Mouse (Mus musculus): ENCODE data around the gene Rnf220. TPM values are rescaled to one million over a fixed set of nuclear protein-coding genes. Genes with fewer than 3 reads are reported as not detected.

The Rnf220 gene
- total and polyA plus RNA-seq, 2 experiments from 2014 or later, result 122 to 192 TPM

- Histone ChIP-seq H3K27ac (ENCODE audit: low read depth, low read length) (no peak overlapping the region), H3K4me1 (ENCODE audit: insufficient read depth, low read length) (no peaks in the 10 kb centered on the region), H3K36me3 (ENCODE audit: insufficient read depth, low read length) (no peaks in the 10 kb centered on the region), H3K4me2 (ENCODE audit: low read depth, low read length, poor library complexity, severe bottlenecking) (no peak overlapping the region), H3K4me3 (ENCODE audit: low read depth, low read length) (no peak overlapping the region), H3K27me3 (ENCODE audit: insufficient read depth, low read length) (no peaks in the 10 kb centered on the region), H3K9me3 (ENCODE audit: low read length) (no peaks in the 10 kb centered on the region), H3K9ac (replicated peaks; ENCODE audit: low read length, poor library complexity, severe bottlenecking) (no peak overlapping the region)
- DNase-seq (ENCODE audit: low spot score) (no peak), ATAC-seq (ENCODE audit: low FRiP score) (no peak)
- no peak for TF ChIP-seq CTCF (IDR thresholded peaks at IDR 0.05)
- WGBS, result 66% methylated on average over 12 of the region's 12 CpGs
These were observed 243.4 kb downstream of the Rnf220 start for GRCm38 (mm10) chr4:117253218-117254016.

GRCm38 (mm10) chr4:117252755-117253154 is 244.1 kb downstream of the Rnf220 start:
- Histone ChIP-seq H3K9me3 (ENCODE audit: low read length) (no peaks in the 10 kb centered on the region), H3K27me3 (ENCODE audit: insufficient read depth, low read length) (no peaks in the 10 kb centered on the region), H3K27ac (ENCODE audit: low read depth, low read length) (no peak overlapping the region; the same call in 1 of the 2 replicates), H3K36me3 (ENCODE audit: insufficient read depth, low read length) (no peaks in the 10 kb centered on the region), H3K4me2 (ENCODE audit: low read depth, low read length, poor library complexity, severe bottlenecking) (peak overlapping the region; percentile 81), H3K4me1 (ENCODE audit: insufficient read depth, low read length) (no peaks in the 10 kb centered on the region), H3K4me3 (ENCODE audit: low read depth, low read length) (peak overlapping the region; percentile 65; the same call in 1 of the 2 replicates), H3K9ac (replicated peaks; ENCODE audit: low read length, poor library complexity, severe bottlenecking) (no peak overlapping the region)
- DNase-seq (ENCODE audit: low spot score) (no peak), ATAC-seq (ENCODE audit: low FRiP score) (no peak)
- 91% methylated on average over 5 of the region's 5 CpGs for WGBS
- TF ChIP-seq CTCF (IDR thresholded peaks at IDR 0.05), result no peak

GRCm38 (mm10) chr4:117252351-117252750 is 244.5 kb downstream of the Rnf220 start:
- ATAC-seq (ENCODE audit: low FRiP score), result peak; percentile 35
- no peak for DNase-seq (ENCODE audit: low spot score)
- peak overlapping the region; percentile 72 for H3K27ac ChIP-seq (ENCODE audit: low read depth, low read length)

GRCm38 (mm10) chr4:117251801-117252316 is 245.0 kb downstream of the Rnf220 start, which contains the start of the genes Tmem53 and Armh1:
TSS of gene Tmem53 (plus strand) at chr4:117251951.
TSS of gene Armh1 (minus strand) at chr4:117252125.
- no peaks in the 10 kb centered on the region for H3K27me3 ChIP-seq (ENCODE audit: insufficient read depth, low read length)
- peak within 1 kb of the TSS; percentile 86 for H3K9ac ChIP-seq (replicated peaks; ENCODE audit: low read length, poor library complexity, severe bottlenecking)

More at GRCm38 (mm10) chr4:117252351-117252750, 244.5 kb downstream of the Rnf220 start:
- WGBS, result 21% methylated on average over 5 of the region's 5 CpGs
- Histone ChIP-seq H3K9ac (replicated peaks; ENCODE audit: low read length, poor library complexity, severe bottlenecking) (peak overlapping the region; percentile 86), H3K36me3 (ENCODE audit: insufficient read depth, low read length) (no peaks in the 10 kb centered on the region), H3K4me2 (ENCODE audit: low read depth, low read length, poor library complexity, severe bottlenecking) (peak overlapping the region; percentile 81), H3K4me3 (ENCODE audit: low read depth, low read length) (peak overlapping the region; percentile 65), H3K4me1 (ENCODE audit: insufficient read depth, low read length) (no peaks in the 10 kb centered on the region), H3K9me3 (ENCODE audit: low read length) (no peaks in the 10 kb centered on the region), H3K27me3 (ENCODE audit: insufficient read depth, low read length) (no peaks in the 10 kb centered on the region)
- no peak for TF ChIP-seq CTCF (IDR thresholded peaks at IDR 0.05)

GRCm38 (mm10) chr4:117250982-117251381 is 245.9 kb downstream of the Rnf220 start:
- H3K9ac ChIP-seq (replicated peaks; ENCODE audit: low read length, poor library complexity, severe bottlenecking), result no peak overlapping the region
- H3K9me3 ChIP-seq (ENCODE audit: low read length), result no peaks in the 10 kb centered on the region
- no peak for TF ChIP-seq CTCF (IDR thresholded peaks at IDR 0.05)
- H3K27ac ChIP-seq (ENCODE audit: low read depth, low read length), result no peak overlapping the region
- no peak for DNase-seq (ENCODE audit: low spot score)
- no peaks in the 10 kb centered on the region for H3K4me1 ChIP-seq (ENCODE audit: insufficient read depth, low read length)
- 65% methylated on average over 1 of the region's 1 CpGs for WGBS
- H3K36me3 ChIP-seq (ENCODE audit: insufficient read depth, low read length), result no peaks in the 10 kb centered on the region
- no peak overlapping the region for H3K4me3 ChIP-seq (ENCODE audit: low read depth, low read length)
- ATAC-seq (ENCODE audit: low FRiP score), result no peak
- H3K4me2 ChIP-seq (ENCODE audit: low read depth, low read length, poor library complexity, severe bottlenecking), result no peak overlapping the region; the same call in 1 of the 2 replicates
- H3K27me3 ChIP-seq (ENCODE audit: insufficient read depth, low read length), result no peaks in the 10 kb centered on the region

More at GRCm38 (mm10) chr4:117251801-117252316, 245.0 kb downstream of the Rnf220 start, which contains the start of the genes Tmem53 and Armh1:
- Histone ChIP-seq H3K4me2 (ENCODE audit: low read depth, low read length, poor library complexity, severe bottlenecking) (peak within 1 kb of the TSS; percentile 81), H3K4me1 (ENCODE audit: insufficient read depth, low read length) (no peaks in the 10 kb centered on the region), H3K27ac (ENCODE audit: low read depth, low read length) (peak within 1 kb of the TSS; percentile 72), H3K9me3 (ENCODE audit: low read length) (no peaks in the 10 kb centered on the region), H3K4me3 (ENCODE audit: low read depth, low read length) (peak within 1 kb of the TSS; percentile 65), H3K36me3 (ENCODE audit: insufficient read depth, low read length) (no peaks in the 10 kb centered on the region)
- DNase-seq (ENCODE audit: low spot score) (peak; percentile 91), ATAC-seq (ENCODE audit: low FRiP score) (peak; percentile 94)
- WGBS, result under 1% methylated on average over 39 of the region's 43 CpGs
- no peak for TF ChIP-seq CTCF (IDR thresholded peaks at IDR 0.05)

- Histone ChIP-seq H3K27me3 (ENCODE audit: insufficient read depth, low read length) (no peaks in the 10 kb centered on the region), H3K27ac (ENCODE audit: low read depth, low read length) (no peak overlapping the region), H3K36me3 (ENCODE audit: insufficient read depth, low read length) (no peaks in the 10 kb centered on the region), H3K4me2 (ENCODE audit: low read depth, low read length, poor library complexity, severe bottlenecking) (no peak overlapping the region), H3K4me3 (ENCODE audit: low read depth, low read length) (no peak overlapping the region), H3K9ac (replicated peaks; ENCODE audit: low read length, poor library complexity, severe bottlenecking) (no peak overlapping the region), H3K4me1 (ENCODE audit: insufficient read depth, low read length) (no peaks in the 10 kb centered on the region), H3K9me3 (ENCODE audit: low read length) (no peaks in the 10 kb centered on the region)
- no peak for TF ChIP-seq CTCF (IDR thresholded peaks at IDR 0.05)
- peak; percentile 80 for DNase-seq (ENCODE audit: low spot score)
- no peak for ATAC-seq (ENCODE audit: low FRiP score)
- WGBS, result 69% methylated on average over 6 of the region's 6 CpGs
These were observed 256.0 kb downstream of the Rnf220 start for GRCm38 (mm10) chr4:117240867-117241266.

Data from midbrain, postnatal 0 days (tissue).